Mouse (Mus musculus): ENCODE results near the gene Gpr65.
"Not testable (repeated sequence)": the region's sequence is repeated elsewhere in the genome, so short reads cannot be mapped to it uniquely, and the experiment has no call there.

Gene Gpr65

DNA sequence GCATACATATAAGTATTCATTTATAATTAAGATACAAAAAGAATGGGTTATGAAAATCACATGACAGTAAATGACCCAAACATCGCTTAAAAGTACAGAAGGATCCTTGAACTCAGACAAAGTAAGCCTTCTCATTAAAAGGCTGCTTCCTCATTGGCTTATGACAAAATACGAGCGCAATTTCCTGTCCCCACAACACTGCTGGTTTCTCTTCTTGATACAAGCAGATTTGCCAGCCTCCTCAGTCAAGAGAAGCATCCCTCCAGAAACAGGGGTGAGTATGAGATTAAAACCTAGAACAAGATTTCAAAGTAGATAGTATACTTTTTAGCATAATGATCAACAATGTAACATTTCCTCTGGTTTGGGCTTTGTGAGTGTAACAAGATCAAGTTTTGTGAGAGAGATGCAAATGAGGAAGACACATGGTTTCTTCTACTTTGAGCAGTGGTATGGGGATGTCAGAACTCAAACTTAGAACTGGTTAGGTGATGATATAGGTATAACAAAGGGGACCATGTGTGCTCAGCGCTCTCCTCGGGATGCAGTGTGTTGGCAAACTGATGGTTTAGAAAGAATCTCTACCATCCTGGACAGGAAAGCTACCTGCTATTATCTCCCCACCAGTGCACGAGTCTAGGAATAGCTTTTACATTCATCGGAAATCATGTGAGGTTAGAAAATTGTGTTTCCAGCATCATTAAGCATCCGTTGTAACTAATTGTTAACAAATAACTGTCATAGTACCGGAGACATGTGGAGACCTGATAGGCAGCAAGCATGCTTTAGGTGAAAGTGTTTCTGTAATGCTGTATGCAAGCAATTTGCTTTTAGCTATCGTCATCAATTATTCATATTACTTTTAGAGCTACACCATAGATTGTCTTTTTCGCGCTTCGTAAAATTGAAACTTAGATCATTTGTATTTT, at the start of gene Gpr65:
Gene Gpr65 (plus strand): TSS at position 195 of the 929 bp plus-strand sequence.
- in situ Hi-C loops (cut with MseI, MboI) = no loop called here

DNA sequence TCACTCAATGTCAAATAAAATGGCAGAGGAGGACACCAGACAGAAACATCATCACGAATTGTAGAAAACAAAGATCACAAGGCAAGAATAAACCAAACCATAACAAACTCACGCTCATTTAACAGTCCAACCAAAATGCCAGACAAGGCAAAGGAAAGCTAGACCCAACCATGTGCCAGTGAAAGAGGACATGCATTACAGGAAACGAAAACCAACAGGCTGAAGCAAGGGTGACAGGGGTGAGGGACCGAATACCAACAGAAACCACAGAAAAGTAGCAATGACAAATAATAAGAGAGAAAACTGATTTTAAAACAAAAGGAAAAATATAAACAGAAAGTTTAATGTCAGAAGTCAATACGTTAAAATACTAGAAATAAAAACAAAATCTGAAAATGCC, 45.1 kb upstream of the Gpr65 start:
- in situ Hi-C loops (cut with MseI, MboI) = no loop called here

DNA sequence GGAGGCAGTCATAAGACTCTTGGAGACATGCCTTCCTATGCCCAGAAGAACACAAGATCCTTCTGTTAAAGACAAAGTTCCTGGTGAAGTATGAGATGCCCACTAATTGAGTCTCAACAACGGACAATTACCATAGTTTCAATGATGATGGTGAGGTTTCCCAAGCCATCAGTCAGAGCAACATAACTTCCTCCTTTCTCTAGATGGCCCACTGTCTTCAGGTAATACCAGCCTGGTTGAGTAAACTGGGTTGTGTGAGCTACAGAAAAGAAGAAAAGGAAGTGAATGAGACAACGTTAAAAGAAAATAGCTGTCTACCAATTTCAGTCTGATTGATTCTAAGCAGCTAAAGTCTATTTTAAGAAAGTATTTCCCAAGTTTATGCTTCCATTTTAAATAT, 41.4 kb upstream of the Gpr65 start:
- in situ Hi-C loops (cut with MseI, MboI) = no loop called here

DNA sequence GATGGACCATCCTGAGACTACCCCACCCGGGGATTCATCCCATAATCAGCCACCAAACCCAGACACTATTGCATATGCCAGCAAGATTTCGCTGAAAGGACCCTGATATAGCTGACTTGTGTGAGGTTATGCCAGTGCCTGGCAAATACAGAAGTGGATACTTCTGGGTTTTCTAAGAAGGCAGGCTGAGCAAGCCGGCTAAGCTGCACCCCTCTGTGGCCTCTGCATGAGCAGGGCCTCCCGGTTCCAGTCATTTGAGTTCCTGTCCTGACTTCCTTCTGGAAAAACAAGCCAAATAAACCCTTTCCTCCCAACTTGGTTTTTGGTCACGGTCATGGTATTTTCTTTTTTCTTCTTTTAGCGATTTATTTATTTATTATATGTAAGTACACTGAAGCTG, 30.0 kb upstream of the Gpr65 start:
- in situ Hi-C loops (cut with MseI, MboI) = not testable (repeated sequence)

DNA sequence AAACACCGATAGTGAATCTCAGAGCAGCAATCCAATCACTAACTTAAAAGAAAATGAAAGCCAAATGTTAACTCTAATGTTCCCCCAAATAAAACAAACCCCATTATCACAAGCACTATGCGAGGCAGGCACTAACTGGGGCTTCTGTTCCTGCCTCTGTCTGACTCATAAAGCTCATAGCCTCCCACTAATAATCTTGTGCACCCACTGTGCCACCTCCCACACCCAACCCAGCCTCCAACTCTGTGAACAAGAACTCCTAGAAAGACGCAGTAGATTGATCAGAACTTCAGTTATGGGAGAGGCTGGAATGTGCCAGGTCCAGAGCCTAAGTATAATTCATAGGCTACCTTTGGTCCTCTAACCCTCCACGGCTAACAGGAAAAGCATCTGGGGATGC, 24.3 kb upstream of the Gpr65 start:
- in situ Hi-C loops (cut with MseI, MboI) = no loop called here

DNA sequence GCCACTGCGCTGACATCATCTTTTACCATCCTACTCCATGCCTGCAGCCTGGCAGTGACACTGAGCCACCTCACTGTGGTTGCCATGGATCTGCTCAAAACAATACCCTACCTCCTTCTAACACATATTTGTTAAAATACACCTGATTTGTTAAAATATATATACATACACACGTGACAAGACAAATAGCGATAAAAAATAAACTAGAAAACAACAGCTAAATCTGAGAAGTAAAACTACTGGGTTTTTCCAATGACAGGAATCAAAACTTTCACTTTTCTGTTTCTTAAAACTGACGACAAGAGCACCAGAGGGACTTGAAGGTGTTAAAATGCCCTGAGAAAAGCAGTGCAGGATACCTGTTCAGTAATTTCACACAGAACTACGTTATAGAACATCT, 23.6 kb upstream of the Gpr65 start:
- in situ Hi-C loops (cut with MseI, MboI) = no loop called here

DNA sequence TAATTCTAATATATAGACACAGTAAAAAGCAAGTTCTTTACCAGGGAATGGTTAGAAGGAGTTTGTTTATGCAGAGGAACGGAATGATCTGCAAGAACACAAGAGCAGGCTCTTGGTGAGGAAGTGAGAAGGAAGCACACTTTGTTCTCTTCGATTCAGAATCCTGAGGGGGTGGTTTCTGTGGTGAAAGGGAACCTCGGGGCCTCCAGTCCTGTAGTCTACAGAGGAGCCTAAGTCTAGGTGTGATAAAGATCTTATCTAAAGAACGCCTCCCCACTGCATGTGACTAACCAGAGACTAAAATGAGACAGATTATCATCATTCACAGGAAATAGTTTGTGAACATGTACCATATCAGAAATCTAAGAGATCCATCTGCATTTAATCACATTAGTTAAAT, 21.6 kb upstream of the Gpr65 start:
- in situ Hi-C loops (cut with MseI, MboI) = no loop called here

DNA sequence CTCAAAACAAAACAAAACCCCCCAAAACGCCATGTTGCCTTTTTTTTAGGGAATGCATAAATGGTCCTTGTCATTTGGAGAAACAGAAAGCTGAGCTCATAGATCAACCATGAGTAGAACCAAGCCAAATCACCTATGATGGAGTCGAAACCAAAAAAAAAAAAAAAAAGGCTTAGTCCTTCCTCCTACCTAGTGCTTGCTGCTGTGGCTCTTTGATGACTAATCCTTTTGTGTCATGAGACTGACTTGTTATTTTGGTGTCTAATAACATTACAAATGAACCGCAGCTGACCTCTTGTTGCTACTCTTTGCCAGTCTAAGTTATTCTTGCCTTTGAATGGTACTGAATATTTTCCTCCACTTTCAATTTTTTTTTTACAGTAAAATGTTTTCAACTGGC, 18.8 kb upstream of the Gpr65 start:
- in situ Hi-C loops (cut with MseI, MboI) = no loop called here

DNA sequence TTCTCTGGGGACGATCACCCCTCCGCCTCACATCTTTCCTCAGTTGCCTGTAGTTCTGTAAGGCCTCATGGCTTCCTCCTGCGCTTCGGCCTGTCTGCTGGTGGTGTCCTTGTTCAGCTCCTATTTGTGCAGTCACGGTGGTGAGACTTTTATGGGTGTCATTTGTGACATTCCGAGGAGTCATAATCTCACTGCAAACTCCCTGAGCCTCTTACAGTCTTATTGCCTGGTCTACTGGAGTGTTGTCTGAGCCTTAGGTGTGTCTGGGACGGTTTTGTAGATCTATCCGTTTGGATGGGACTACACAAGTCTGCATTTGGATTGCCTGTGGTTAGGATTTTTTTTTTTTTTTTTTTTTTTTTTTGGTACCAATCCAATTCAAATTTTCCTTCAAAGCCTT, 18.1 kb upstream of the Gpr65 start:
- in situ Hi-C loops (cut with MseI, MboI) = no loop called here

DNA sequence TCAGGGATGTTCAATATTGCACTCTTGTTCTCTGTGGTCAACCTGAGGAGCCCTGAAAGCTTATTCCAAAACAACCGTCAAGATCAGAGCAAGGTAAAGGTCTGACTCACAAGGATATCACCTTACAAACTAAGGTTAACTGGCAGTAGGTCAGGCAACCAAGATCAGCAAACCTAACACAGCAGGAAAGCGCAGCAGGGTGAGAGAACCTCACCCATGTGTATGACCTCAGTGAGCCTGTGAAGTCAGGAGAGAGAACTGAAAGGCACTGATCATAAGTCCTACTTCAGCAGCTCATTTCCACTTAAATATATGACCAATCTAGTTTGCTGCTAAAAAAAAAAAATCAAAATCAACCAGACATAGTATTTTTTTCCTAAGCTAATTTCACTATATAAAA, 16.0 kb upstream of the Gpr65 start:
- in situ Hi-C loops (cut with MseI, MboI) = no loop called here

DNA sequence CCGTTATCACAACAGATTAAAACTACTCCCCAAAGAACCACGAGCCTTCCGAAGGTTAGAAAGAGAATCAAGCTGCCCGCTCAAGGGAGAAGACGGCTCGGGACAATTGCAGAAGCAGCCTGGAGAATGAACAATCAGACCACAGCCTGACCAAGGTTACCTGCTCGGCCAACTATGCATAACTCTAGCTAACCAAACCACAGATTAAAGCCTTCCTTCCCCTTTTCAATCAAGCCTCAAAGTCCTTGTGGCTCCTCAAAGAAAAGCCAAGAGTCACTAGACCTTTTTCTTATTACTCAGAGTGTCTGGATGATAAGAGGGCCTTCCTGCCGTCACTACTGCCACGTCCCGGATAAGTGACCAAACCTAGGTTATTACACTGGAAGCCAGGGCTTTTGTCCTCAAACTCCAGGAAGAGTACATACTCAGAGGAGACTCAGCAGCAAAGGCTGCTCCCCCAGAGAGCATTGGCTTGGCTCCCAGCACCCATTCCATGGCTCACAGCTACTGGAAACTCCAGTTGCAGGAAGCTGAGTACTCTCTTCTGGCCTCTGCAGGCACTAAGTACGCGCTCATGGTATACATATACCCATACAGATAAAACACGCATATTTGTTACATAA, 13.0 kb upstream of the Gpr65 start:
- in situ Hi-C loops (cut with MseI, MboI) = no loop called here

DNA sequence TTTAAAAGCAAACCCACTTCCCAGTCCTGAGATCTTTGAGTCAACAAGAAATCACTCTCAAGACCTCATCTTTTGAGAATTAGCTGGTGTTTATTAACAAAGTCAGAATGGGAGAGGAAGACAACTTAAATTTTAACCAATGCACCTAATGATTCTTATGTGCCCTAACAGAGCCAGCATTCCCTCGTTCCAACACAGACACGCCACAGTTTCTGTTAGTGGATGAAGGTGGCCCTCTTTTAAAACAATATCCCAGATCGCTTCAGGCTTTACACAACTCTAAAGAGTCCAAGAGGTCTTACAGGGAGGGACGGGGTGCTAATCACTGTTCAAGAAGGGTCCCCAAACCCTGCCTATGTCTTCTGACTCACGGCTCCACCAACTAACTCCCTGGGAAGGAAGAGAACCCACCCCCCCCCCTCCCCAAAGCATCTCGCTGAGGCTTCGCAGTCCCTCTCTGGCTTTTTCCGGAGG, 10.0 kb upstream of the Gpr65 start:
- in situ Hi-C loops (cut with MseI, MboI) = no loop called here

DNA sequence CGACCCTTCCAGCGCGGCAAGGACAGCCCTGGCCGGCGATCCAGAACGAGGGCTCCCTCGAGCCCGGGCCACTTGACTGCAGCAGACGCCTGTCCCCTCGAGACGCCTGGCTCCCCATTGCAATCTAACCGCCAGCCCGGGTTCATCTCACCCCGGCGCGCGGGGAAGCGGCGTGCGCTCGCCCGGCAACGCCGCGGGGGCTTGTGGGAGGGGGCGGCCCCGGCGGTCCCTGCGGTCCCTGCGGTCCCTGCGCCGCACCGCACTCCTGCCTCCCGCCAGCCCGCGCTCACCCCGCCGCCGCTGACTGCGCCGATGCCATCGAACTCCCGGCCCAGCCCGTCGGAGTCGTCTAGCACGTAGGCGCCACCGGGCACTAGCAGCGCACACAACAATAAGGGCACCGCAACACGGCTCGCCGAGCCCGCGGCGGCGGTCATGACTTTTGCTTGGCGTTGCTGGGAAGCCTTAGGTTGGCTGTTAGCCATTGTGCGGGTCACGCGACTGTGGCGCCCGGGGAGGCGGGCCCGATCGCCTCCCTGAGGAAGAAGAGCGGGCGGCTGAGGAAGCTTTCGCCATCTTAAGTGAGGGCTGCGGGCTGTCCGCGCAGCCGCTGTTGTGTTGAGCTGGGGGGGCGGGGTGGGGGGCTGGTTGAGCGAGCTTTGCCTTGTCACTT, 9.5 kb upstream of the Gpr65 start, which contains the start of gene Galc:
Gene Galc (minus strand): TSS at position 615 of the 673 bp plus-strand sequence.
- in situ Hi-C loops (cut with MseI, MboI) = no loop called here

DNA sequence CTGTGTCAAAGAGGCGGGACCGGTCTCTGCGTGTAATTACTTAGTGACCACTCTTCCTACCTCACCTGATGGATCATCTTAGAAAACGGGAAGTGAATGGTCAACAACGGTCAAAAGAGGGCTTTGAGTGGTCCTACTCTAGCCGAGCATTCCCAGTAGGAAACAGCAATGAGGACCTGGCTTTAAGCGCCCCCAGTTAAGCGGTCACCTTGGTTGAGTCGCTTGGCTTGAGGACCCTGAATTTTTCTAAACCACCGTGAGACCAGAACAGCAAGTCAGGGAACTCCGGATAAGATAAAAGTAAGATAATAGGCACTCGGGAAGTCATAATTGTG, 8.9 kb upstream of the Gpr65 start:
- in situ Hi-C loops (cut with MseI, MboI) = no loop called here

DNA sequence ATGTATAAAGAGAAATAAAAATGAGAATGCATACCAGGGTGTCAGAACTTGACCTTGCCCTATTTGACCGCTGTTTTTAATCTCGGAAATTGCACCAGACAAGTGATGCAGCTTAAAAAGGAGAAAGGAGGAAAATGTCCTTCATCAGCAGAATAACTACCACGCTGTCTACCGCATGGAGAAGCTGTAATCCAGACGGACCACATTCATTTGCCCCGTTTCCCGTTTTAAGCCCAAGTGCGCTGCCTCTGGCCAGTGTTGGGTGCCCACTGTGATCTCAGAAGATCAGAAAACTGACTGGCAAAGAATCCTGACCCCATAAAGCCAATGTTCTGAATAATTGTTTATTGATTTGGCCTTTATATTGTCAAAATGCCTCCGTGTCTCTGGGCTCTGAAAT, 2.7 kb upstream of the Gpr65 start:
- in situ Hi-C loops (cut with MseI, MboI) = no loop called here

DNA sequence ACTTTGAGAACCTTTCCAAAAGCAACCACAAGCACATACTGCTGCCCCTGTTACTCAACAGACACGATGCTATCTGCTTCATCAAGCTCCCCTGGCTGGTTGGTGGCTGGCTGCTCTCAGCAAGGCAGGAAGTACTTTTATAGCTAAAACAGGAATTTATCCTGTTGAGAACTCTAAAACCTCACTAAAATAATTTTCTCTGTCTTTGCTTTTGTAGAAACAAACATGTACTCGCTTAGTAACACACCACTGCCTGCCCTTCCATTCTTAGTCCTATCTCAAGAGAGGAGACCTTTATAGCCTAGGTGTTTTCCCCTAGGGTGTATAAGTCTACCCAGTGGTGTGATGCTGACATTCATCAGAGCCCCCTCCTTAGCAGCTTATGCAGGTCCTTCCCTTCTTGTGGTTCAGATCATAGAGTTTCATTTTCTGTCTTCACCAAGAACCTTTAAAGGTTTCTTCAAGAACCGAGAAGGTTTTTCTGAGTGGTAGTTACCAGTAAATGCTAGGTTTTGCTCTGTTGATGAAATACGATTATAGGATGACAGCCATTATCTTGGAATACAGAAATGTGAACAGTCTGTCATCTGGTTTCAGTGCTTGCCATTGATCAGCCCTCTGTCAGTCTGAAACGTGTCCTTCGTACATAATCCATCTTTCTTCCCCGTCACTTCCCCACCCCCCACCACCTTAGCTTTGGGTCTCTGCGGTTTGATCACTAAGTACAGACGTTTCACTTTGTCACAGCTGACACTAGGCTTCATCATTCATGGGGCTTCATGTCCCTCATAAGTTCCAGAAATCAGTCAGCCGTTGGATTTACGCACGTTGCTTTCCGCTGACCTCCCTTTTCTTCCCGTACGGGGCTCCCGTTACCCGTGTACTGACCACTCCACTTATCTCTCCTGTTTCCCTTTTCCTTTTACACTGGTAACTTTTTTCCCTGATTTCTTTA, 1.6 kb downstream of the Gpr65 start:
- in situ Hi-C loops (cut with MseI, MboI) = loop anchor here in 1 of 2 experiments (10.0 kb wide), 1 partner anchor 75 kb away; no protein-coding TSS in a partner anchor

DNA sequence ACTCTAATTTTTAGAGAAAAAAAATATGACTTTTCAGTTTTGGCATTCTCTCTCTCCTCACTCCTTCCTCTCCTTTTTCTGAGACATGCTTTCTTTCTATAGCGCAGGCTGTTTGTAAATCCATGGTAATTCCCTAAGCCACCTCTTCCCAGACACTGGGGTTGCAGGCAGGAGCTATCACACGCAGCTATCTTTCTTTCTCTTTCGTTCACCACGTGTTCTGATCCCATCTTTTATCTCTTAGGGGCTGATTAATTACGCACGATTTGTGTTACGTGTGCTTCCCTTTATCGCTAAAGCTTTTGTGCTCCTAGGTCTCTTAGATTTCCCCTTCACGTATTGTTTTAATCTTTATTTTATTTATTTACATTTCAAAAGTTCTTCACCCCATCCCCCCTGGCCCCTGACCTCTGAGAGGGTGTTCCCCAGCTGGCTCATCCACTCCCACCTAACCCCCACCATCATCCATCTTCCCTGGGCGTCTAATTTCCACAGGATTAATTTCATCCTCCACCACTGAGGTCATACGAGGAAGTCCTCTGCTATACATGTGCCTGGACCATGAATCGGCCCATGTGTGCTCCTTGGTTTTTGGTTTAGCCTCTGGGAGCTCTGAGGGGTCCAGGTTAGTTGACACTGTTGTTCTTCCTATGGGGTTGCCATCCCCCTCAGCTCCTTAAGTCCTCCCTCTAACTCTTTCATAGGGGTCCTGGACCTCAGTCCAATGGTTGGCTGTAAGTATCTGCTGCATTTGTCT, 2.6 kb downstream of the Gpr65 start:
- in situ Hi-C loops (cut with MseI, MboI) = loop anchor here in 1 of 2 experiments (10.0 kb wide), 1 partner anchor 74 kb away; no protein-coding TSS in a partner anchor

DNA sequence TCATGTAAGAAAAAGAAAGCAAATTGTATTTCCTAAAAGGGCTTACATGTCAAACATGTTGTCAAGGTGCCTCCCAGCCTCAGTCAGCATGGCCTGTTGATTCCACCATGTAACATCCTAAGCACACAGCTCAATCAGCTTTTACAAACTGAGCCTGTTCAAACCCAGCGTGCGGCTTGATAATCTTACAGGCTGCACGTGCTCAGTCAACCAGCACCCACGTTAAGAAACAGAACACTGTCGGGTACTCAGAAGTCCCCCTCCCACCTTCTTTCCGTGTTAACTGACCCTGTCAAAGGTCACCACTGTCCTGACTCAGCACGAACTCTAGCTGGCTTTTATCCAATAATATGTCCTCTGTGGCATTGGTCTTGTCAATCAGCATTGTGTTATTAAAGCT, 4.0 kb downstream of the Gpr65 start:
- in situ Hi-C loops (cut with MseI, MboI) = loop anchor here in 1 of 2 experiments (10.0 kb wide), 1 partner anchor 72 kb away; no protein-coding TSS in a partner anchor

DNA sequence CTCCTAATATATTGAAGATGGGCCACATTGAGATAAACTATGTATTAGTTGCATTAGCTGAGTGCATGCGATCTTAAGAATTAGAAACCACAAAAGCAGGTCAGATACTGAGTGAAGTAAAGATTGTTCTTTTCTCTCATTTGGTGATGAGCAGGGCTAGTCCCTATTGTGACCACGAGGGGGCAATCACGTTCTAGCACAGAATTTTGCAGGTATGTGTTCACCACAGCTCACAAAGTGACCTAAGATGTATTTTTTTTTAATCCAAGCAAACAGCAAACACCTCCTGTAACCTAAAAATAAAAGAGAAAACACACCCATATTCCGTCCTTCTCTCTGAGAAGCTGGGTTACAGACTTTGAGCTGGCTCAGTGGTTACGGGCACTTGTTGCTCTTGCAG, 12.1 kb downstream of the Gpr65 start:
- in situ Hi-C loops (cut with MseI, MboI) = loop anchor here in 1 of 2 experiments (5.0 kb wide), 1 partner anchor 67 kb away; no protein-coding TSS in a partner anchor

DNA sequence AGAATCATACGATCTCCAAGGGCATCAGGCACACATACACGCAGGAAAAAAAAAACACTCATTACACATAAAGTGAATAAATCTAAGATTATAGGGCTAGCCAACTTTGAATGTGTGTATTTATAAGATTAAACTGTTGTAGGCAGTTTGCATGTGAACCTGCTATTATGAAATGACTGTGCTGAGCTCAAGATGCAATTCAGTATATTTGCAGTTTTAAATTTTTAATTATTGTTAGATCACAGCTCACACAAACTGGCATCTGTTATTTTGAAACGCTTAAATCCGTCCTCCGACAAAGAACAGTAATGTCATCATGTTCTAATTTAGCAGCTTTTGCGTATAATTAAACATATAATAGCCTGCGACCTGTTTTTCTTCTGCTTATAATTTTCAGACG, 12.6 kb downstream of the Gpr65 start:
- in situ Hi-C loops (cut with MseI, MboI) = loop anchor here in 1 of 2 experiments (5.0 kb wide), 1 partner anchor 66 kb away; no protein-coding TSS in a partner anchor

Data from mouse trophoblast stem cell (cell line).